ENCODE assay signal across 21 mouse cellular contexts in genomic region chr13:46515120-46515523, GRCm38 (mm10). TPM values are rescaled to one million over a fixed set of nuclear protein-coding genes. Genes with fewer than 3 reads are reported as not detected.
DNase-seq lines count a peak whose midpoint lies in the region; ATAC-seq and TF ChIP-seq lines count a peak whose summit lies in the region.
"Had no signal": no experiment of that assay in that cellular context is flagged by ENCODE, and none has a peak within 500 bp of the region (broad histone marks: within the 10 kb centered on the region; RNA-seq: fewer than 3 reads in every experiment).

No protein-coding gene starts in this region.

- no peaks in the 10 kb centered on the region for H3K79me2 ChIP-seq in MEL (ENCODE audit: control insufficient read depth, insufficient read depth, low read length, poor library complexity)

- H3K9ac ChIP-seq in heart, embryonic 12.5 days = no peak overlapping the region
- H3K9ac ChIP-seq in MEL (ENCODE audit: control insufficient read depth, low read depth, low read length, poor library complexity, severe bottlenecking) = no peak overlapping the region
- H3K9ac ChIP-seq: embryonic facial prominence, embryonic 15.5 days; lung, embryonic 14.5 days; midbrain, embryonic 15.5 days had no signal

- H3K9me3 ChIP-seq in heart, embryonic 12.5 days (replicated peaks) = no peaks in the 10 kb centered on the region; the same call in 1 of the 2 replicates
- no peaks in the 10 kb centered on the region for H3K9me3 ChIP-seq in MEL (replicated peaks; ENCODE audit: insufficient read depth, low read length)
- H3K9me3 ChIP-seq: embryonic facial prominence, embryonic 15.5 days; G1E; limb, embryonic 10.5 days; midbrain, embryonic 15.5 days had no signal

- no peak overlapping the region; the same call in 1 of the 2 replicates for H3K4me2 ChIP-seq in heart, embryonic 12.5 days
- H3K4me2 ChIP-seq: embryonic facial prominence, embryonic 15.5 days; lung, embryonic 14.5 days; midbrain, embryonic 15.5 days had no signal

- H3K27ac ChIP-seq in heart, embryonic 12.5 days (ENCODE audit: poor library complexity, severe bottlenecking) = peak overlapping the region; percentile 92
- H3K27ac ChIP-seq in MEL (ENCODE audit: control insufficient read depth, low read depth, low read length) = peak overlapping the region; percentile 83
- H3K27ac ChIP-seq: embryonic facial prominence, embryonic 15.5 days; limb, embryonic 10.5 days; midbrain, embryonic 15.5 days had no signal

- no peaks in the 10 kb centered on the region for H3K27me3 ChIP-seq in heart, embryonic 12.5 days (replicated peaks)
- no peaks in the 10 kb centered on the region for H3K27me3 ChIP-seq in MEL (ENCODE audit: control insufficient read depth in 1 of 2, insufficient read depth in 2 of 2, low read length in 2 of 2)
- H3K27me3 ChIP-seq: embryonic facial prominence, embryonic 15.5 days; midbrain, embryonic 15.5 days had no signal

- no peak for ATAC-seq in heart, embryonic 12.5 days (ENCODE audit: insufficient number of reproducible peaks, low FRiP score)
- ATAC-seq: midbrain, embryonic 15.5 days had no signal

- H3K4me3 ChIP-seq in heart, embryonic 12.5 days = no peak overlapping the region
- peak overlapping the region; percentile 21 to 44; a peak in 1 of 4 replicates for H3K4me3 ChIP-seq in MEL (ENCODE audit: control insufficient read depth in 1 of 2, insufficient read depth in 1 of 2, low read depth in 2 of 2, low read length in 2 of 2)
- H3K4me3 ChIP-seq: embryonic facial prominence, embryonic 15.5 days; forebrain, embryonic 10.5 days; limb, embryonic 10.5 days; midbrain, embryonic 15.5 days; myocyte had no signal

- no peak for TF ChIP-seq CTCF in MEL (IDR thresholded peaks at IDR 0.05 in 2 of 3, conservative IDR thresholded peaks at IDR 0.05 in 1 of 3; ENCODE audit: control insufficient read depth in 1 of 3, insufficient read depth in 1 of 3, low read depth in 2 of 3, low read length in 3 of 3, poor library complexity in 1 of 3, severe bottlenecking in 1 of 3)

- no peak for TF ChIP-seq EP300 in MEL (IDR thresholded peaks at IDR 0.05; ENCODE audit: low read depth in 1 of 2, low read length in 2 of 2)

- no peak for TF ChIP-seq RAD21 in MEL (IDR thresholded peaks at IDR 0.05; ENCODE audit: low read depth, low read length)

- peaks cover 43% of the 10 kb centered on the region for H3K4me1 ChIP-seq in heart, embryonic 12.5 days (replicated peaks)
- peaks cover 19 to 31% of the 10 kb centered on the region in 2 experiments for H3K4me1 ChIP-seq in MEL (ENCODE audit: control insufficient read depth in 1 of 2, insufficient read depth in 2 of 2, low read length in 2 of 2)
- H3K4me1 ChIP-seq: embryonic facial prominence, embryonic 15.5 days; limb, embryonic 10.5 days; midbrain, embryonic 15.5 days had no signal

- 0 out of 2 replicates have a peak, but pooled peaks cover 8% of the 10 kb centered on the region for H3K36me3 ChIP-seq in heart, embryonic 12.5 days
- H3K36me3 ChIP-seq in MEL (ENCODE audit: control insufficient read depth in 1 of 2, insufficient read depth in 2 of 2, low read length in 2 of 2) = peaks cover 0 to 22% of the 10 kb centered on the region in 2 experiments; a peak in 2 of 4 replicates
- H3K36me3 ChIP-seq: embryonic facial prominence, embryonic 15.5 days; forebrain, embryonic 10.5 days; G1E; limb, embryonic 10.5 days; midbrain, embryonic 15.5 days had no signal

- TF ChIP-seq POLR2A in MEL (IDR thresholded peaks at IDR 0.05; ENCODE audit: control insufficient read depth in 1 of 2, insufficient read depth in 1 of 2, low read depth in 1 of 2, low read length in 2 of 2, poor library complexity in 1 of 2) = 0 out of 4 replicates have a peak, but pooled peaks of 1 of the 2 experiments have one; percentile 8

- 54% methylated on average over 9 of the region's 9 CpGs for WGBS in heart, embryonic 12.5 days

- intact Hi-C loops in heart, postnatal 25 days (cut with DNase I) = no loop called here

- DNase-seq in heart, postnatal 25 days (ENCODE audit: low spot score) = no peak
- peak; percentile 13 for DNase-seq in CD4-positive helper T cell, adult 2 months (ENCODE audit: low read depth, low spot score)
- DNase-seq in MEL (ENCODE audit: low read depth, low spot score) = peak; percentile 53
- DNase-seq in lung, postnatal 10 days = peak; percentile 29
- no peak for DNase-seq in cerebellum, postnatal 25 days
- DNase-seq in frontal cortex, postnatal 36 days (ENCODE audit: low spot score in 2 of 2) = no peak
- DNase-seq: adrenal gland, postnatal 25 days; cerebellum, adult 11 months; cerebellum, postnatal 36 days; gastrocnemius, postnatal 25 days; kidney, adult 11 months; lung, embryonic 14.5 days; right cerebral cortex, postnatal 25 days had no signal

TF ChIP-seq in MEL, 35 proteins besides CTCF, POLR2A, EP300 and RAD21:
- TF ChIP-seq ZKSCAN1 (IDR thresholded peaks at IDR 0.05; ENCODE audit: low read depth, low read length) (no peak), JUND (IDR thresholded peaks at IDR 0.05; ENCODE audit: low read depth, low read length) (no peak), HCFC1 (IDR thresholded peaks at IDR 0.05; ENCODE audit: low read depth, low read length) (no peak), GATA1 (IDR thresholded peaks at IDR 0.05; ENCODE audit: low read depth, low read length) (no peak), SMC3 (IDR thresholded peaks at IDR 0.05; ENCODE audit: low read depth, low read length) (no peak), CHD1 (IDR thresholded peaks at IDR 0.05; ENCODE audit: low read depth, low read length) (no peak), MAFK (IDR thresholded peaks at IDR 0.05; ENCODE audit: borderline replicate concordance, low read depth, low read length) (no peak), GABPA (IDR thresholded peaks at IDR 0.05; ENCODE audit: low read depth, low read length) (no peak), RCOR1 (IDR thresholded peaks at IDR 0.05; ENCODE audit: low read depth, low read length) (0 out of 2 replicates have a peak, but pooled peaks have one; percentile 15), ELF1 (IDR thresholded peaks at IDR 0.05; ENCODE audit: low read depth, low read length) (no peak), CHD2 (IDR thresholded peaks at IDR 0.05; ENCODE audit: low read length) (no peak), NRF1 (IDR thresholded peaks at IDR 0.05; ENCODE audit: insufficient read depth, low read depth, low read length, poor library complexity, severe bottlenecking) (no peak), UBTF (IDR thresholded peaks at IDR 0.05; ENCODE audit: borderline replicate concordance, insufficient read depth, low read depth, low read length) (no peak), MAX (IDR thresholded peaks at IDR 0.05; ENCODE audit: low read length) (peak; percentile 28; the same call in 1 of the 2 replicates), E2F4 (IDR thresholded peaks at IDR 0.05; ENCODE audit: borderline replicate concordance, low read depth, low read length) (no peak), KAT2A (conservative IDR thresholded peaks at IDR 0.05; ENCODE audit: low read depth, low read length) (no peak), ETS1 (IDR thresholded peaks at IDR 0.05; ENCODE audit: low read depth, low read length) (no peak), ZMIZ1 (IDR thresholded peaks at IDR 0.05; ENCODE audit: low read depth, low read length) (no peak), TAL1 (IDR thresholded peaks at IDR 0.05; ENCODE audit: low read length) (no peak), MXI1 (IDR thresholded peaks at IDR 0.05; ENCODE audit: low read depth, low read length) (no peak), MEF2A (IDR thresholded peaks at IDR 0.05; ENCODE audit: extremely low read depth, insufficient replicate concordance, low read depth, low read length, poor library complexity, severe bottlenecking) (no peak), POLR2AphosphoS5 (IDR thresholded peaks at IDR 0.05; ENCODE audit: borderline replicate concordance, low read depth, low read length) (no peak), BHLHE40 (IDR thresholded peaks at IDR 0.05; ENCODE audit: borderline replicate concordance, low read depth, low read length) (0 out of 2 replicates have a peak, but pooled peaks have one; percentile 3), ZNF384 (IDR thresholded peaks at IDR 0.05; ENCODE audit: low read depth, low read length) (no peak), TCF12 (IDR thresholded peaks at IDR 0.05; ENCODE audit: low read depth, low read length) (no peak), USF1 (IDR thresholded peaks at IDR 0.05; ENCODE audit: low read depth, low read length) (peak; percentile 75), POLR2AphosphoS2 (IDR thresholded peaks at IDR 0.05; ENCODE audit: low read length) (no peak), MAZ (IDR thresholded peaks at IDR 0.05; ENCODE audit: low read depth, low read length) (no peak), USF2 (IDR thresholded peaks at IDR 0.05; ENCODE audit: borderline replicate concordance in 1 of 2, insufficient read depth in 1 of 2, low read depth in 1 of 2, low read length in 2 of 2) (0 out of 4 replicates have a peak, but pooled peaks of 1 of the 2 experiments have one; percentile 22)
TF ChIP-seq in MEL: peak in this region for 5.

RNA-seq across cellular contexts. Expression of gene Cap2, which starts 13.5 kb away (rescaled TPM):
- polyA plus RNA-seq in heart, embryonic 12.5 days (2016; fragmentation: Nextera tagmentation; extraction: Ambion mirVana) = 175 and 177 TPM in 2 replicates
- 100 to 1,000 TPM; 133 to 155 TPM for total RNA-seq in heart, postnatal 25 days (2021)
- 14.1 and 14.8 TPM in 2 replicates for total RNA-seq in MEL (2012; rRNA removed)
- 100 to 1,000 TPM in 1 of 2 experiments, 10 to 100 TPM in 1; 22.3 to 120 TPM for polyA plus RNA-seq in MEL (2012; ENCODE audit: insufficient read depth in 1 of 2, insufficient read length in 2 of 2, low read depth in 1 of 2, low replicate concordance in 2 of 2, missing spikeins in 1 of 2)
- polyA plus RNA-seq: G1E; liver, adult 2 months had no signal

Comparison
In these comparisons a context has a peak if more than half of its experiments do, and no peak if none do; other contexts are left out.
1. DNase-seq: peak in CD4-positive helper T cell, adult 2 months (single experiment), MEL (single experiment) and lung, postnatal 10 days (single experiment); none in heart, postnatal 25 days (single experiment), cerebellum, postnatal 25 days (0 of 2) and frontal cortex, postnatal 36 days (0 of 2).